Mouse (Mus musculus): Measurements from ENCODE around the gene Dlx6. TPM values are rescaled to one million over a fixed set of nuclear protein-coding genes. Genes with fewer than 3 reads are reported as not detected.

The Dlx6 gene
- polyA plus RNA-seq, 1 experiment from 2014 or later, result 10.1 TPM

GRCm38 (mm10) chr6:6851166-6851565 is 12.0 kb upstream of the Dlx6 start:
- 3% methylated on average over 10 of the region's 10 CpGs for WGBS
- H3K27me3 ChIP-seq, result peaks cover 87% of the 10 kb centered on the region
- peak overlapping the region; percentile 38; the same call in 1 of the 2 replicates for H3K4me2 ChIP-seq
- 0 out of 2 replicates have a peak overlapping the region, but pooled peaks have one; percentile 16 for H3K4me3 ChIP-seq (replicated peaks)
- no peaks in the 10 kb centered on the region for H3K36me3 ChIP-seq (replicated peaks)
- peaks cover 7% of the 10 kb centered on the region for H3K4me1 ChIP-seq
- no peak for ATAC-seq (ENCODE audit: low FRiP score)
- no peak overlapping the region for H3K27ac ChIP-seq
- H3K9ac ChIP-seq, result no peak overlapping the region
- H3K9me3 ChIP-seq, result no peaks in the 10 kb centered on the region

GRCm38 (mm10) chr6:6852944-6853343 is 10.2 kb upstream of the Dlx6 start:
- Histone ChIP-seq H3K27ac (no peak overlapping the region), H3K4me2 (peak overlapping the region; percentile 50; the same call in 1 of the 2 replicates), H3K4me3 (replicated peaks) (no peak overlapping the region), H3K9ac (no peak overlapping the region), H3K9me3 (no peaks in the 10 kb centered on the region), H3K36me3 (replicated peaks) (no peaks in the 10 kb centered on the region), H3K27me3 (peaks cover 86% of the 10 kb centered on the region), H3K4me1 (peaks cover 6% of the 10 kb centered on the region)
- 24% methylated on average over 3 of the region's 3 CpGs for WGBS
- ATAC-seq (ENCODE audit: low FRiP score), result no peak

GRCm38 (mm10) chr6:6854176-6854575 is 9.0 kb upstream of the Dlx6 start:
- Histone ChIP-seq H3K27me3 (peaks cover 88% of the 10 kb centered on the region), H3K4me3 (replicated peaks) (no peak overlapping the region), H3K4me2 (peak overlapping the region; percentile 50), H3K4me1 (peaks cover 6% of the 10 kb centered on the region), H3K9me3 (no peaks in the 10 kb centered on the region), H3K36me3 (replicated peaks) (no peaks in the 10 kb centered on the region), H3K27ac (peak overlapping the region; percentile 61; the same call in 1 of the 2 replicates), H3K9ac (0 out of 2 replicates have a peak overlapping the region, but pooled peaks have one; percentile 7)
- 1% methylated on average over 9 of the region's 9 CpGs for WGBS
- ATAC-seq (ENCODE audit: low FRiP score), result no peak

GRCm38 (mm10) chr6:6854902-6855745 is 8.0 kb upstream of the Dlx6 start:
- H3K4me3 ChIP-seq (replicated peaks), result peak overlapping the region; percentile 35
- H3K4me2 ChIP-seq, result peak overlapping the region; percentile 50
- H3K4me1 ChIP-seq, result peaks cover 6% of the 10 kb centered on the region
- peaks cover 96% of the 10 kb centered on the region for H3K27me3 ChIP-seq
- ATAC-seq (ENCODE audit: low FRiP score), result no peak
- under 1% methylated on average over 25 of the region's 25 CpGs for WGBS
- H3K27ac ChIP-seq, result peak overlapping the region; percentile 61
- no peaks in the 10 kb centered on the region for H3K9me3 ChIP-seq
- H3K36me3 ChIP-seq (replicated peaks), result no peaks in the 10 kb centered on the region
- peak overlapping the region; percentile 57 for H3K9ac ChIP-seq

GRCm38 (mm10) chr6:6855746-6856185 is 7.4 kb upstream of the Dlx6 start:
- H3K4me1 ChIP-seq, result peaks cover 6% of the 10 kb centered on the region
- peak overlapping the region; percentile 57 for H3K9ac ChIP-seq
- H3K4me2 ChIP-seq, result peak overlapping the region; percentile 50
- under 1% methylated on average over 10 of the region's 10 CpGs for WGBS
- H3K27me3 ChIP-seq, result peaks cover 96% of the 10 kb centered on the region
- H3K36me3 ChIP-seq (replicated peaks), result no peaks in the 10 kb centered on the region
- ATAC-seq (ENCODE audit: low FRiP score), result no peak
- H3K4me3 ChIP-seq (replicated peaks), result peak overlapping the region; percentile 35
- peak overlapping the region; percentile 83; the same call in 1 of the 2 replicates for H3K27ac ChIP-seq
- H3K9me3 ChIP-seq, result no peaks in the 10 kb centered on the region

GRCm38 (mm10) chr6:6856316-6856715 is 6.8 kb upstream of the Dlx6 start:
- Histone ChIP-seq H3K9ac (peak overlapping the region; percentile 57), H3K27ac (peak overlapping the region; percentile 83), H3K27me3 (peaks cover 96% of the 10 kb centered on the region), H3K4me1 (peaks cover 6% of the 10 kb centered on the region), H3K36me3 (replicated peaks) (no peaks in the 10 kb centered on the region), H3K4me2 (peak overlapping the region; percentile 50), H3K4me3 (replicated peaks) (peak overlapping the region; percentile 35), H3K9me3 (no peaks in the 10 kb centered on the region)
- 1% methylated on average over 20 of the region's 20 CpGs for WGBS
- no peak for ATAC-seq (ENCODE audit: low FRiP score)

GRCm38 (mm10) chr6:6856881-6857280 is 6.3 kb upstream of the Dlx6 start:
- H3K27ac ChIP-seq, result peak overlapping the region; percentile 83
- ATAC-seq (ENCODE audit: low FRiP score), result no peak
- H3K4me1 ChIP-seq, result peaks cover 6% of the 10 kb centered on the region
- H3K4me2 ChIP-seq, result peak overlapping the region; percentile 50
- no peaks in the 10 kb centered on the region for H3K36me3 ChIP-seq (replicated peaks)
- H3K4me3 ChIP-seq (replicated peaks), result peak overlapping the region; percentile 35
- H3K9ac ChIP-seq, result peak overlapping the region; percentile 57
- no peaks in the 10 kb centered on the region for H3K9me3 ChIP-seq
- peaks cover 92% of the 10 kb centered on the region for H3K27me3 ChIP-seq
- WGBS, result 1% methylated on average over 4 of the region's 4 CpGs

- Histone ChIP-seq H3K4me1 (peaks cover 12% of the 10 kb centered on the region), H3K36me3 (replicated peaks) (no peaks in the 10 kb centered on the region), H3K9me3 (no peaks in the 10 kb centered on the region), H3K27me3 (peaks cover 91% of the 10 kb centered on the region), H3K4me2 (peak overlapping the region; percentile 41), H3K27ac (peak overlapping the region; percentile 81), H3K4me3 (replicated peaks) (peak overlapping the region; percentile 43), H3K9ac (peak overlapping the region; percentile 61)
- no peak for ATAC-seq (ENCODE audit: low FRiP score)
- WGBS, result 3% methylated on average over 2 of the region's 2 CpGs
Measured at GRCm38 (mm10) chr6:6857766-6858165, 5.4 kb upstream of the Dlx6 start.

GRCm38 (mm10) chr6:6858571-6858970 is 4.6 kb upstream of the Dlx6 start:
- peak overlapping the region; percentile 61 for H3K9ac ChIP-seq
- ATAC-seq (ENCODE audit: low FRiP score), result no peak
- WGBS, result 0% methylated on average over 1 of the region's 1 CpGs
- no peaks in the 10 kb centered on the region for H3K36me3 ChIP-seq (replicated peaks)
- no peaks in the 10 kb centered on the region for H3K9me3 ChIP-seq
- peak overlapping the region; percentile 41 for H3K4me2 ChIP-seq
- H3K27ac ChIP-seq, result peak overlapping the region; percentile 94
- peaks cover 17% of the 10 kb centered on the region for H3K4me1 ChIP-seq
- peaks cover 90% of the 10 kb centered on the region for H3K27me3 ChIP-seq
- H3K4me3 ChIP-seq (replicated peaks), result peak overlapping the region; percentile 43

- Histone ChIP-seq H3K9ac (peak overlapping the region; percentile 61), H3K9me3 (no peaks in the 10 kb centered on the region), H3K4me2 (peak overlapping the region; percentile 41), H3K27me3 (peaks cover 90% of the 10 kb centered on the region), H3K4me1 (peaks cover 25% of the 10 kb centered on the region), H3K4me3 (replicated peaks) (peak overlapping the region; percentile 43), H3K27ac (peak overlapping the region; percentile 94), H3K36me3 (replicated peaks) (no peaks in the 10 kb centered on the region)
- no peak for ATAC-seq (ENCODE audit: low FRiP score)
- 1% methylated on average over 19 of the region's 19 CpGs for WGBS
Measured at GRCm38 (mm10) chr6:6859111-6859949, 3.8 kb upstream of the Dlx6 start.

GRCm38 (mm10) chr6:6859950-6860410 is 3.2 kb upstream of the Dlx6 start:
- H3K27me3 ChIP-seq, result peaks cover 90% of the 10 kb centered on the region
- H3K9ac ChIP-seq, result peak overlapping the region; percentile 61
- H3K4me3 ChIP-seq (replicated peaks), result peak overlapping the region; percentile 43
- no peaks in the 10 kb centered on the region for H3K36me3 ChIP-seq (replicated peaks)
- no peaks in the 10 kb centered on the region for H3K9me3 ChIP-seq
- no peak for ATAC-seq (ENCODE audit: low FRiP score)
- peak overlapping the region; percentile 41 for H3K4me2 ChIP-seq
- peaks cover 26% of the 10 kb centered on the region for H3K4me1 ChIP-seq
- WGBS, result under 1% methylated on average over 21 of the region's 21 CpGs
- H3K27ac ChIP-seq, result peak overlapping the region; percentile 94

Data from forebrain, embryonic 12.5 days (tissue).